Mouse (Mus musculus) small intestine, adult 2 months (tissue): ENCODE data around the gene Slc29a2.
A peak's percentile ranks its signal among the peaks of the same experiment; 100 is the strongest.

Experiments used
- CTCF ChIP-seq: fragments of 200-500 bp; IDR thresholded peaks from 2 replicates; pipeline ENCODE4 v1.5.1; 2012; ENCODE audit warnings: low read depth, mild to moderate bottlenecking, control low read depth, inconsistent platforms, low read length, moderate library complexity, mixed read lengths; ENCODE audit not compliant: insufficient replicate concordance, insufficient read length; ENCODE audit errors: extremely low read depth
- POLR2A ChIP-seq: fragments of 200-500 bp; IDR thresholded peaks from 2 replicates; pipeline ENCODE4 v1.6.1; 2012; ENCODE audit warnings: low read depth, mild to moderate bottlenecking, control low read depth, inconsistent platforms, low read length, moderate library complexity

- TF ChIP-seq CTCF, result peak; percentile 82
- TF ChIP-seq POLR2A, result no peak
Measured at GRCm38 (mm10) chr19:5053909-5054308, 30.2 kb downstream of the Slc29a2 start.
